Mouse (Mus musculus) heart, embryonic 16.5 days (tissue): Measurements from ENCODE around the gene Fam8a1. TPM values are rescaled to one million over a fixed set of nuclear protein-coding genes. Genes with fewer than 3 reads are reported as not detected.

Experiments used
- ATAC-seq: fragments of 200-750 bp; cut with Nextera tagmentation; replicated peaks from 2 replicates; pipeline ENCODE4 v1.8.0; 2017; ENCODE audit warnings: moderate number of reproducible peaks; ENCODE audit not compliant: insufficient read depth, low FRiP score; ENCODE audit errors: extremely low read depth
- H3K27ac ChIP-seq: fragments of 300-500 bp; sonication (generic); 2 replicates; pipeline ENCODE4 v1.5.1; 2014; ENCODE audit warnings: mild to moderate bottlenecking, low read length, control low read depth, moderate library complexity
- H3K27me3 ChIP-seq: fragments of 300-500 bp; sonication (generic); 2 replicates; pipeline ENCODE4 v1.6.1; 2014; ENCODE audit warnings: low read length, mixed read lengths; ENCODE audit not compliant: control insufficient read depth, insufficient read depth
- H3K36me3 ChIP-seq: fragments of 300-500 bp; sonication (generic); 2 replicates; pipeline ENCODE4 v1.6.1; 2014; ENCODE audit not compliant: control insufficient read depth, insufficient read depth
- H3K4me1 ChIP-seq: fragments of 300-500 bp; sonication (generic); 2 replicates; pipeline ENCODE4 v1.6.1; 2014; ENCODE audit warnings: low read length, mixed read lengths; ENCODE audit not compliant: control insufficient read depth, insufficient read depth
- H3K4me2 ChIP-seq: fragments of 300-500 bp; sonication (generic); 2 replicates; pipeline ENCODE4 v1.6.1; 2014; ENCODE audit warnings: low read depth, mild to moderate bottlenecking, control low read depth, low read length
- H3K4me3 ChIP-seq: fragments of 300-500 bp; sonication (generic); 2 replicates; pipeline ENCODE4 v1.5.1; 2014; ENCODE audit warnings: mild to moderate bottlenecking, control low read depth, low read length
- H3K9ac ChIP-seq: fragments of 300-500 bp; sonication (generic); 2 replicates; pipeline ENCODE4 v1.6.1; 2014; ENCODE audit warnings: low read length, control low read depth
- H3K9me3 ChIP-seq: fragments of 300-500 bp; sonication (generic); replicated peaks from 2 replicates; pipeline ENCODE4 v1.6.1; 2016; ENCODE audit warnings: low read length; ENCODE audit not compliant: control insufficient read depth
- WGBS: fragments of 180-500 bp; shearing (Covaris S2); extraction: QIAGEN DNeasy Blood & Tissue Kit; methylation state at CpG from one replicate; pipeline ENCODE4 v1.1.7; 2014; 5-methylcytosine and 5-hydroxymethylcytosine counted together
- polyA plus RNA-seq: library from polyadenylated mRNA; unstranded; fragments of >200 nt; fragmentation: Nextera tagmentation; extraction: Ambion mirVana; gene quantifications from 2 replicates; pipeline ENCODE4 v1.2.1, GENCODE M21; 2015

Gene Fam8a1
- polyA plus RNA-seq, 1 experiment from 2014 or later: 8.2 TPM

DNA sequence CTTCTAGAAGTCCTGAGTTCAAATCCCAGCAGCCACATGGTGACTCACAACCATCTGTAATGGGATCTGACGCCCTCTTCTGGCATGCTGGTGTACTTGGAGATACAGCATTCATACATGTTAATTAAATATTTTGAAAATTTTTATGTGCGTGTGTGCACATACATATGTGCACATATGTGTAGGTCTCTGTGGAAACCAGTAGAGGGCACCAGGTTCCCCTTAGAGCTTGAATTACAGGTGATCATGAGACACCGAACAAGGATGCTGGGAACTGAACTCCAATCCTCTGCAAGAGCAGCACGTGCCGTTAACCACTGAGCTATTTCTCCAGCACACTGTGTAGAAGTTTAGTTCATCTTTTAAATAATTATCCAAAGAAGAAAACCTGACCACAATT is 10.1 kb upstream of the Fam8a1 start:
- Histone ChIP-seq H3K9me3 (no peaks in the 10 kb centered on the region), H3K36me3 (no peaks in the 10 kb centered on the region), H3K4me2 (no peak overlapping the region), H3K9ac (no peak overlapping the region), H3K27ac (no peak overlapping the region), H3K4me1 (0 out of 2 replicates have a peak, but pooled peaks cover 2% of the 10 kb centered on the region), H3K4me3 (no peak overlapping the region), H3K27me3 (no peaks in the 10 kb centered on the region)
- WGBS: 90% methylated on average over 5 of the region's 5 CpGs
- no peak for ATAC-seq

- H3K27me3 ChIP-seq: no peaks in the 10 kb centered on the region
- 0 out of 2 replicates have a peak, but pooled peaks cover 2% of the 10 kb centered on the region for H3K4me1 ChIP-seq
- H3K27ac ChIP-seq: peak overlapping the region; percentile 12; the same call in 1 of the 2 replicates
- ATAC-seq: no peak
- H3K4me2 ChIP-seq: no peak overlapping the region
- H3K9ac ChIP-seq: no peak overlapping the region
- no peaks in the 10 kb centered on the region for H3K9me3 ChIP-seq
- no peak overlapping the region for H3K4me3 ChIP-seq
- no peaks in the 10 kb centered on the region for H3K36me3 ChIP-seq
- 38% methylated on average over 4 of the region's 4 CpGs for WGBS
Observed at GRCm38 (mm10) chr13:46663461-46663964, 5.8 kb upstream of the Fam8a1 start.

GRCm38 (mm10) chr13:46669620-46670271 is 424 bp downstream of the Fam8a1 start:
- ATAC-seq: peak; percentile 55
- H3K4me3 ChIP-seq: peak overlapping the region; percentile 88
- H3K27ac ChIP-seq: peak overlapping the region; percentile 83
- no peaks in the 10 kb centered on the region for H3K9me3 ChIP-seq
- H3K9ac ChIP-seq: peak overlapping the region; percentile 95
- H3K4me1 ChIP-seq: peaks cover 10% of the 10 kb centered on the region
- WGBS: under 1% methylated on average over 58 of the region's 96 CpGs
- peak overlapping the region; percentile 82 for H3K4me2 ChIP-seq
- no peaks in the 10 kb centered on the region for H3K27me3 ChIP-seq
- H3K36me3 ChIP-seq: peaks cover 15% of the 10 kb centered on the region

- ATAC-seq: no peak
- no peaks in the 10 kb centered on the region for H3K9me3 ChIP-seq
- peaks cover 22% of the 10 kb centered on the region for H3K36me3 ChIP-seq
- no peaks in the 10 kb centered on the region for H3K27me3 ChIP-seq
- H3K27ac ChIP-seq: 0 out of 2 replicates have a peak overlapping the region, but pooled peaks have one; percentile 3
- WGBS: 36% methylated on average over 9 of the region's 9 CpGs
- peak overlapping the region; percentile 88 for H3K4me3 ChIP-seq
- H3K4me1 ChIP-seq: peaks cover 12% of the 10 kb centered on the region
- peak overlapping the region; percentile 82 for H3K4me2 ChIP-seq
- peak overlapping the region; percentile 95 for H3K9ac ChIP-seq
Observed at GRCm38 (mm10) chr13:46670514-46670913, 1.2 kb downstream of the Fam8a1 start.

- Histone ChIP-seq H3K4me1 (peaks cover 10% of the 10 kb centered on the region), H3K36me3 (peaks cover 32% of the 10 kb centered on the region)
- 48% methylated on average over 2 of the region's 2 CpGs for WGBS
Observed at GRCm38 (mm10) chr13:46674601-46675000, 5.3 kb downstream of the Fam8a1 start.

DNA sequence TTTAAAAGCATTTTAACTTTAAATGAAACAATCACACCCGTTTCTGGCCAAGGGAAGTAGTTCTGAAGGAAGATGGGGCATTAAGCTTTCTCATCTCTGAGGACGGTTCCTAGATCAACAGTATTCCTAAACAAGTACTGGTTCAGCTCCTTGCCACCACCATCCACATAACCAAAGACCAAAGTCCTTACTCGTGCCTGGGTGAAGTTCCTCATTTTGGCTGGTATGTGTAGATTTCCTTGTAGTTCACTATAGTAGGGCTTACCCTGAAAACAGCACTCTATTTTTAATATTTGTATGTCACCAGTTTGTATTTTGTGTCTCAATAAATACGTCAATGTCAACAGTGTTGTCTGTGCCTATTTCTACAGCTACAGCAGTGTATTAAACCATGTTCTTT is 8.4 kb downstream of the Fam8a1 start:
- Histone ChIP-seq H3K4me2 (no peak overlapping the region), H3K4me3 (no peak overlapping the region), H3K9me3 (no peaks in the 10 kb centered on the region), H3K27me3 (no peaks in the 10 kb centered on the region), H3K36me3 (peaks cover 37% of the 10 kb centered on the region), H3K4me1 (peaks cover 4% of the 10 kb centered on the region; the same call in 1 of the 2 replicates), H3K9ac (no peak overlapping the region), H3K27ac (no peak overlapping the region)
- no peak for ATAC-seq
- WGBS: 85% methylated on average over 4 of the region's 4 CpGs

More at GRCm38 (mm10) chr13:46674601-46675000, 5.3 kb downstream of the Fam8a1 start:
- H3K27ac ChIP-seq: no peak overlapping the region
- ATAC-seq: no peak
- no peaks in the 10 kb centered on the region for H3K27me3 ChIP-seq
- no peak overlapping the region for H3K4me2 ChIP-seq
- H3K9me3 ChIP-seq: no peaks in the 10 kb centered on the region
- H3K4me3 ChIP-seq: no peak overlapping the region
- no peak overlapping the region for H3K9ac ChIP-seq

DNA sequence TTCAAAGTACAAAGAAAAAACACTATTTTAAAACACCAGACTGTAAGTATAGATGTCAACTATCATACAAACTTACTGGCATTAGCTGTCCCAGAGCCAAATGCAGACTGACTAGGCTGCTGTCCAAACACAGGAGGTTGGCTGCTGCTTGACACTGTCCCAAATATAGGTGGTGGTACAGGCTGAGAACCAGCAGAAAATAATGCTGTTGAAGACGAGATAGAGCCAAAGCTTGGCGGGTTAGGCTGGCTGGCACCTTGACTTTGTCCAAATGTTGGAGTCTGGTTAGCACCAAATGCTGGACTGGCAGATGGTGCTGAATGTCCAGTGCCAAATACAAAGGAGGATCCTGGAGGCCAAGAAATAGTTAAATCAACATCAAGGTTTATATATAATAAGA is 13.6 kb downstream of the Fam8a1 start:
- Histone ChIP-seq H3K9ac (no peak overlapping the region), H3K9me3 (no peaks in the 10 kb centered on the region), H3K27me3 (no peaks in the 10 kb centered on the region), H3K4me1 (no peaks in the 10 kb centered on the region; the same call in 1 of the 2 replicates), H3K4me2 (no peak overlapping the region), H3K36me3 (peaks cover 41% of the 10 kb centered on the region), H3K4me3 (no peak overlapping the region), H3K27ac (peak overlapping the region; percentile 55; the same call in 1 of the 2 replicates)
- 45% methylated on average over 2 of the region's 2 CpGs for WGBS
- ATAC-seq: peak; percentile 49; the same call in 1 of the 2 replicates

- WGBS: 87% methylated on average over 1 of the region's 1 CpGs
- H3K9me3 ChIP-seq: no peaks in the 10 kb centered on the region
- H3K4me3 ChIP-seq: no peak overlapping the region
- ATAC-seq: no peak
- H3K27me3 ChIP-seq: no peaks in the 10 kb centered on the region
- no peak overlapping the region for H3K27ac ChIP-seq
- H3K4me2 ChIP-seq: no peak overlapping the region
- H3K9ac ChIP-seq: no peak overlapping the region
- no peaks in the 10 kb centered on the region; the same call in 1 of the 2 replicates for H3K4me1 ChIP-seq
- H3K36me3 ChIP-seq: peaks cover 41% of the 10 kb centered on the region
Observed at GRCm38 (mm10) chr13:46683370-46683769, 14.0 kb downstream of the Fam8a1 start.

DNA sequence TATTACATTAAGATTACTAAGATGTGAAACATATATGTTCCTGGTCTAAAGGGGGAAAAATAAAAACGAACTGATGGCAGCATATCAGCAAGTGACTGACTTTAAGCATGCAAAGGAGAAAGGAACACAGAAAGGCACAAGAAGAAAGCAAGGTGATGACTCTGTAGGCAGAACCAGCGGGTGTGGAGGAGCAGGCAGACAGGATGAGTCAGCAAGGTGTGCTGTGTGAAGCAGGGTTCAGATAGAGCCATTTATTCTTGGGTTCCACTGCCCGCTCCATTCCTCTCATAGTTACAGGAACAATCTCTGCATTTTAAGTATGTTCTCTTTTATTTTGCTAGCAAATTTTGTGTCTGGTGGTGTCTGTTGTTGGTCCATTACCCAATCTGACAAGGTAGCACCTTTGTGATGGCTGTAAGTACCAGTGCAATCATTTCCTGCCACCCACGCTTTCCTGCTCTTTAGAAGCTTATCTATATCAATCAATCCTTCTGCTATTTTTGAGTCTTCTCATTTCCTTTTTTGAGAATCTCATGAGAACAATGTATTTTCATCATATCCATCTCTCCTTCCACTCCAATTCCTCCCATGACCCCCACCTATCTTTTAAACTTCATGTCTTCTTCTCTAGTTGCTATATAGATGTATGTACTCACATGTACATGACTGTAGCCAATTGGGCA is 21.4 kb downstream of the Fam8a1 start:
- 80% methylated on average over 4 of the region's 4 CpGs for WGBS
- Histone ChIP-seq H3K9me3 (no peaks in the 10 kb centered on the region), H3K4me3 (no peak overlapping the region), H3K4me1 (no peaks in the 10 kb centered on the region), H3K36me3 (peaks cover 23% of the 10 kb centered on the region), H3K9ac (no peak overlapping the region), H3K27me3 (no peaks in the 10 kb centered on the region), H3K27ac (no peak overlapping the region), H3K4me2 (no peak overlapping the region)
- ATAC-seq: no peak
